Mouse (Mus musculus): Measurements from ENCODE around the gene Pcbp2. TPM values are rescaled to one million over a fixed set of nuclear protein-coding genes. Genes with fewer than 3 reads are reported as not detected.

Gene Pcbp2
- polyA plus RNA-seq, 1 experiment from 2014 or later, result 194 TPM

- H3K9me3 ChIP-seq (ENCODE audit: control insufficient read depth, low read length), result no peaks in the 10 kb centered on the region
- no peak overlapping the region for H3K4me3 ChIP-seq (ENCODE audit: control insufficient read depth in 1 of 2, insufficient read depth in 1 of 2, low read depth in 1 of 2, low read length in 2 of 2)
- no peak for ATAC-seq (ENCODE audit: insufficient number of reproducible peaks, insufficient read depth, low FRiP score, low read depth)
- peaks cover 6 to 7% of the 10 kb centered on the region in 2 experiments; a peak in 2 of 4 replicates for H3K4me1 ChIP-seq (ENCODE audit: control insufficient read depth in 2 of 2, insufficient read depth in 2 of 2, low read length in 2 of 2)
- H3K9ac ChIP-seq (ENCODE audit: low read length), result no peak overlapping the region
- no peaks in the 10 kb centered on the region for H3K27me3 ChIP-seq (ENCODE audit: control insufficient read depth, insufficient read depth, low read length)
- no peak overlapping the region for H3K4me2 ChIP-seq (ENCODE audit: low read length)
- peaks cover 78% of the 10 kb centered on the region for H3K36me3 ChIP-seq (ENCODE audit: control insufficient read depth, insufficient read depth, low read length)
- no peak overlapping the region for H3K27ac ChIP-seq (replicated peaks in 1 of 2; ENCODE audit: control insufficient read depth in 1 of 2, insufficient read depth in 1 of 2, low read depth in 2 of 2, low read length in 2 of 2)
- 74% methylated on average over 9 of the region's 9 CpGs for WGBS
Measured at GRCm38 (mm10) chr15:102502254-102502840, 32.0 kb downstream of the Pcbp2 start.

GRCm38 (mm10) chr15:102503447-102503846, 33.1 kb downstream of the Pcbp2 start, which contains the start of gene Gm10337:
TSS of gene Gm10337 (plus strand) at chr15:102503722.
- Histone ChIP-seq H3K9me3 (ENCODE audit: control insufficient read depth, low read length) (no peaks in the 10 kb centered on the region), H3K9ac (ENCODE audit: low read length) (no peak within 1 kb of the TSS), H3K4me2 (ENCODE audit: low read length) (no peak within 1 kb of the TSS), H3K4me3 (ENCODE audit: control insufficient read depth in 1 of 2, insufficient read depth in 1 of 2, low read depth in 1 of 2, low read length in 2 of 2) (no peak within 1 kb of the TSS), H3K4me1 (ENCODE audit: control insufficient read depth in 2 of 2, insufficient read depth in 2 of 2, low read length in 2 of 2) (peaks cover 6 to 7% of the 10 kb centered on the region in 2 experiments; a peak in 2 of 4 replicates), H3K27me3 (ENCODE audit: control insufficient read depth, insufficient read depth, low read length) (no peaks in the 10 kb centered on the region), H3K36me3 (ENCODE audit: control insufficient read depth, insufficient read depth, low read length) (peaks cover 70% of the 10 kb centered on the region), H3K27ac (replicated peaks in 1 of 2; ENCODE audit: control insufficient read depth in 1 of 2, insufficient read depth in 1 of 2, low read depth in 2 of 2, low read length in 2 of 2) (no peak within 1 kb of the TSS)
- ATAC-seq (ENCODE audit: insufficient number of reproducible peaks, insufficient read depth, low FRiP score, low read depth), result no peak
- WGBS, result 94% methylated on average over 1 of the region's 1 CpGs

- Histone ChIP-seq H3K36me3 (ENCODE audit: control insufficient read depth, insufficient read depth, low read length) (peaks cover 64% of the 10 kb centered on the region), H3K27me3 (ENCODE audit: control insufficient read depth, insufficient read depth, low read length) (no peaks in the 10 kb centered on the region), H3K4me2 (ENCODE audit: low read length) (no peak overlapping the region), H3K27ac (replicated peaks in 1 of 2; ENCODE audit: control insufficient read depth in 1 of 2, insufficient read depth in 1 of 2, low read depth in 2 of 2, low read length in 2 of 2) (no peak overlapping the region), H3K4me3 (ENCODE audit: control insufficient read depth in 1 of 2, insufficient read depth in 1 of 2, low read depth in 1 of 2, low read length in 2 of 2) (no peak overlapping the region), H3K4me1 (ENCODE audit: control insufficient read depth in 2 of 2, insufficient read depth in 2 of 2, low read length in 2 of 2) (peaks cover 6 to 8% of the 10 kb centered on the region in 2 experiments; a peak in 2 of 4 replicates), H3K9me3 (ENCODE audit: control insufficient read depth, low read length) (no peaks in the 10 kb centered on the region), H3K9ac (ENCODE audit: low read length) (no peak overlapping the region)
- 88% methylated on average over 9 of the region's 9 CpGs for WGBS
- ATAC-seq (ENCODE audit: insufficient number of reproducible peaks, insufficient read depth, low FRiP score, low read depth), result no peak
Measured at GRCm38 (mm10) chr15:102503924-102504782, 33.8 kb downstream of the Pcbp2 start.

GRCm38 (mm10) chr15:102505073-102505769, 34.9 kb downstream of the Pcbp2 start:
- Histone ChIP-seq H3K9me3 (ENCODE audit: control insufficient read depth, low read length) (no peaks in the 10 kb centered on the region), H3K4me2 (ENCODE audit: low read length) (no peak overlapping the region), H3K4me3 (ENCODE audit: control insufficient read depth in 1 of 2, insufficient read depth in 1 of 2, low read depth in 1 of 2, low read length in 2 of 2) (no peak overlapping the region), H3K36me3 (ENCODE audit: control insufficient read depth, insufficient read depth, low read length) (peaks cover 53% of the 10 kb centered on the region), H3K27ac (replicated peaks in 1 of 2; ENCODE audit: control insufficient read depth in 1 of 2, insufficient read depth in 1 of 2, low read depth in 2 of 2, low read length in 2 of 2) (0 out of 4 replicates have a peak overlapping the region, but pooled peaks of 1 of the 2 experiments have one; percentile 28), H3K9ac (ENCODE audit: low read length) (no peak overlapping the region), H3K27me3 (ENCODE audit: control insufficient read depth, insufficient read depth, low read length) (no peaks in the 10 kb centered on the region), H3K4me1 (ENCODE audit: control insufficient read depth in 2 of 2, insufficient read depth in 2 of 2, low read length in 2 of 2) (peaks cover 9 to 12% of the 10 kb centered on the region in 2 experiments; a peak in 3 of 4 replicates)
- 69% methylated on average over 12 of the region's 12 CpGs for WGBS
- no peak for ATAC-seq (ENCODE audit: insufficient number of reproducible peaks, insufficient read depth, low FRiP score, low read depth)

GRCm38 (mm10) chr15:102505770-102506463, 35.6 kb downstream of the Pcbp2 start:
- H3K4me2 ChIP-seq (ENCODE audit: low read length), result no peak overlapping the region
- no peak overlapping the region for H3K27ac ChIP-seq (replicated peaks in 1 of 2; ENCODE audit: control insufficient read depth in 1 of 2, insufficient read depth in 1 of 2, low read depth in 2 of 2, low read length in 2 of 2)
- H3K4me1 ChIP-seq (ENCODE audit: control insufficient read depth in 2 of 2, insufficient read depth in 2 of 2, low read length in 2 of 2), result peaks cover 10 to 14% of the 10 kb centered on the region in 2 experiments; a peak in 3 of 4 replicates
- no peak for ATAC-seq (ENCODE audit: insufficient number of reproducible peaks, insufficient read depth, low FRiP score, low read depth)
- 70% methylated on average over 9 of the region's 9 CpGs for WGBS
- H3K4me3 ChIP-seq (ENCODE audit: control insufficient read depth in 1 of 2, insufficient read depth in 1 of 2, low read depth in 1 of 2, low read length in 2 of 2), result no peak overlapping the region
- H3K9me3 ChIP-seq (ENCODE audit: control insufficient read depth, low read length), result no peaks in the 10 kb centered on the region
- H3K9ac ChIP-seq (ENCODE audit: low read length), result no peak overlapping the region
- no peaks in the 10 kb centered on the region for H3K27me3 ChIP-seq (ENCODE audit: control insufficient read depth, insufficient read depth, low read length)
- peaks cover 46% of the 10 kb centered on the region for H3K36me3 ChIP-seq (ENCODE audit: control insufficient read depth, insufficient read depth, low read length)

- peaks cover 41% of the 10 kb centered on the region for H3K36me3 ChIP-seq (ENCODE audit: control insufficient read depth, insufficient read depth, low read length)
- no peak overlapping the region for H3K27ac ChIP-seq (replicated peaks in 1 of 2; ENCODE audit: control insufficient read depth in 1 of 2, insufficient read depth in 1 of 2, low read depth in 2 of 2, low read length in 2 of 2)
- no peak overlapping the region for H3K9ac ChIP-seq (ENCODE audit: low read length)
- no peak overlapping the region for H3K4me3 ChIP-seq (ENCODE audit: control insufficient read depth in 1 of 2, insufficient read depth in 1 of 2, low read depth in 1 of 2, low read length in 2 of 2)
- H3K27me3 ChIP-seq (ENCODE audit: control insufficient read depth, insufficient read depth, low read length), result no peaks in the 10 kb centered on the region
- no peak overlapping the region for H3K4me2 ChIP-seq (ENCODE audit: low read length)
- 52% methylated on average over 2 of the region's 2 CpGs for WGBS
- ATAC-seq (ENCODE audit: insufficient number of reproducible peaks, insufficient read depth, low FRiP score, low read depth), result no peak
- H3K4me1 ChIP-seq (ENCODE audit: control insufficient read depth in 2 of 2, insufficient read depth in 2 of 2, low read length in 2 of 2), result peaks cover 13 to 20% of the 10 kb centered on the region in 2 experiments
- no peaks in the 10 kb centered on the region for H3K9me3 ChIP-seq (ENCODE audit: control insufficient read depth, low read length)
Measured at GRCm38 (mm10) chr15:102506464-102506830, 36.1 kb downstream of the Pcbp2 start.

- H3K9me3 ChIP-seq (ENCODE audit: control insufficient read depth, low read length), result no peaks in the 10 kb centered on the region
- no peak for ATAC-seq (ENCODE audit: insufficient number of reproducible peaks, insufficient read depth, low FRiP score, low read depth)
- H3K4me3 ChIP-seq (ENCODE audit: control insufficient read depth in 1 of 2, insufficient read depth in 1 of 2, low read depth in 1 of 2, low read length in 2 of 2), result no peak overlapping the region
- peaks cover 37% of the 10 kb centered on the region for H3K36me3 ChIP-seq (ENCODE audit: control insufficient read depth, insufficient read depth, low read length)
- H3K4me2 ChIP-seq (ENCODE audit: low read length), result no peak overlapping the region
- H3K4me1 ChIP-seq (ENCODE audit: control insufficient read depth in 2 of 2, insufficient read depth in 2 of 2, low read length in 2 of 2), result peaks cover 14 to 24% of the 10 kb centered on the region in 2 experiments
- no peak overlapping the region for H3K9ac ChIP-seq (ENCODE audit: low read length)
- H3K27me3 ChIP-seq (ENCODE audit: control insufficient read depth, insufficient read depth, low read length), result no peaks in the 10 kb centered on the region
- no peak overlapping the region for H3K27ac ChIP-seq (replicated peaks in 1 of 2; ENCODE audit: control insufficient read depth in 1 of 2, insufficient read depth in 1 of 2, low read depth in 2 of 2, low read length in 2 of 2)
- WGBS, result 90% methylated on average over 1 of the region's 1 CpGs
Measured at GRCm38 (mm10) chr15:102506864-102507263, 36.5 kb downstream of the Pcbp2 start.
